Mouse (Mus musculus): Measurements from ENCODE around the gene Olfr1423. TPM values are rescaled to one million over a fixed set of nuclear protein-coding genes. Genes with fewer than 3 reads are reported as not detected.
A peak's percentile ranks its signal among the peaks of the same experiment; 100 is the strongest.
"Not testable (repeated sequence)": the region's sequence is repeated elsewhere in the genome, so short reads cannot be mapped to it uniquely, and the experiment has no call there.

Olfr1423 gene
- total RNA-seq, 2 experiments from 2014 or later = not detected

DNA sequence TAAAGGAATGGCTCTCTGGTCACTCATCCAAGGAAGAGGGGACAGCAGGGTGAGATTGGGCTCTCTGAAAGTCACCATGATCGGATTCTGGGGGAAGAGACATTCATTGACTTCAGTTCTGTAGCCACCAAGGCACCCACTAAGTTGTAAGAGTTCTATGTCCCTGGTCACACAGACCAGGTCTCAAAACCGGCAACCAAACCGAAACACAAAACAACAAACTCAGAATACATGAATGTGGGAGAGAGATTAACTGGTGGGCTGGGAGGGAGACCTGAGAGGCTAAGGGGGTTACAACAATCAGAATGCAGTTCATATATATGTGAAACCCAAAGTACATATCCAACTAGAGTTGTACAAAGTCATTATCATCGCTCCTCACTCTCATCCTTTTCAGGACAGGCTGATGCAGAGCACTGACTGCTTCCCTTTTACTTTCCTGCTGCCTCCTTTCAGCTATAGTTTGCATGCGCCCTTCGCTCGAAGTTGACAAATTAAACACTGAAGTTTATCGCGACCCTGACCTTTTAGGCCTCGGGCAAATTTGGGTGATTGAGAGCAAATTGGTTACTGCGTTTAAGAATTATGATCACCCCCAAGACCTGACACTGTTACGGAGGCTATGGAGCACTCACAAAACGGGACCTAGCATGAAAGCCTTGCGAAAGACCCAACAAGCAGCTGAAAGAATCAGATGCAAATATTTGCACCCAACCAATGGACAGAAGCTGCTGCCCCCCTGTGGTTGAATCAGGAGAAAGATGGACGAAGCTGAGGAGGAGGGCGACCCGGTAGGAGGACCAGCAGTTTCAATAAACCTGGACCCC is 33.8 kb downstream of the Olfr1423 start:
- DNase-seq = peak; percentile 58 to 76

DNA sequence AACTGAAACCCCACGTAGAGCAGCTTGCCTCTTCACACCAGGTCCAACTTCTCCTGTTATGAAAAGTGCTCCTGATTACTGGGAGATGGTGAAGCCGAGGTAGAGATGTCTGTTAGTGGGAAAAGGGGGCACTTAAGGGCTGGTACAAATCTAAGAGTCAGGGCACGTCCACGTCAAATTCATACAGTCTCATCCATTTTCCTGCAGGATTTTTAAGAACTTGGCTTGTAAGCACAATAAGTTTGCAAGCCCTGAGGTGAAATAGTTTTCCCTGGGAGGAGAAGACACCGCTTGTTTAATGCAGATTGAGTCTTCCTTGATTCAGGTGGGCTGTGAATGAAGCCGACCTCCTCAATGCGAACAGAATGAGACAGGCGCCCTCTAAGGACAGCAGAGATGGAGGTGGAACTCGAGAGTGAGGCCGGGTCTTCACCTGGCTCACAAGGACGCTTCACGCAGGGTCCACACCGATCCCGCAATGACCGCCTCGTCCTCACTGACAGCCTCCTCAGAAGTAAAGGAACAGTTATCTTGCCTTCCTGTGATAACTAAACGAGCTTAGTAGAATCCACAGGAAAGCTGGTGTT is 34.7 kb downstream of the Olfr1423 start:
- DNase-seq = no peak

DNA sequence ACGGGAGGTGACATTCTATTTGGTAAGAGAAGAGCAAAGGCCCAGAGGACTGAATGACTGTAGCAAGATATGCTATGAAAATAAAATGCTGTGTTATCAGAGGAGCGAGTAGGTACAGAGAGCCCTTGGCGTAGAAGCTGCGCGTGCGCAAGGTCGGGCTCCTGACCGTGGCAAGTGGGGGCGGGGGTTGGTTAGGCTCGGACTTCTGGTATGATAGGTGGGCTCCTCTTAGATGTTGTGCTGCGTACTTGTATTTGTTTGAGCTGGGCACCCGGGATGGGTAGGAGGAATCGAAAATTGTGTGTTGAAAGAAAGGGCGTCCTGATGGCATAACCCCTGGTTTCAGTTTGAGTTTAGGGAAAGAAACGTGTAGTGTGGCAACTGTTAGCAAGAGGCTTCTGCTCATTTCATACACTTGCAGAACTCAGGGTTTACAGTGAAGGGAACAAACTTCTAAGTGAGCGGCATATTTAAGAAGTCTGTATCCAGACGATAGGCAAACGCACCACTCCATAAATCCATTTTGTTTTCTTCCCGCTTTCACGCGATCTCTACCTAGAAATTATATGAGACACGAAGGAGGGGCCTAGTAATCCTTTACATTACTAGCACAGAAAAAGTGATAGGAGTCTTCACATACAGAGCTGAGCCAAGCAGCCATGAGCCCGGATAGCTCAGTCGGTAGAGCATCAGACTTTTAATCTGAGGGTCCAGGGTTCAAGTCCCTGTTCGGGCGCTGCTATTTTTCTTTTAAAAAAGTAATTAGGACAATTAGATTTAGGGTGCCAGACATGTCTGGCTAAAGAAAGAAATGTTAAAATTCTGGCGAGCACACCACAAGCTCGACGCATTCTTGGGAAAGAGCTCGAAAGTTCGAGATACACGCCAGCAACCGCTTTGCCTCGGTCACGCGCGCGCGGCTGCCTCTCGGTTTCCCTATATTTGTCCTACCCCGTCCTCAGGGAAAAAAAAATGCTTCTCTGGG is 35.4 kb downstream of the Olfr1423 start:
- DNase-seq = peak; percentile 91 to 93

DNA sequence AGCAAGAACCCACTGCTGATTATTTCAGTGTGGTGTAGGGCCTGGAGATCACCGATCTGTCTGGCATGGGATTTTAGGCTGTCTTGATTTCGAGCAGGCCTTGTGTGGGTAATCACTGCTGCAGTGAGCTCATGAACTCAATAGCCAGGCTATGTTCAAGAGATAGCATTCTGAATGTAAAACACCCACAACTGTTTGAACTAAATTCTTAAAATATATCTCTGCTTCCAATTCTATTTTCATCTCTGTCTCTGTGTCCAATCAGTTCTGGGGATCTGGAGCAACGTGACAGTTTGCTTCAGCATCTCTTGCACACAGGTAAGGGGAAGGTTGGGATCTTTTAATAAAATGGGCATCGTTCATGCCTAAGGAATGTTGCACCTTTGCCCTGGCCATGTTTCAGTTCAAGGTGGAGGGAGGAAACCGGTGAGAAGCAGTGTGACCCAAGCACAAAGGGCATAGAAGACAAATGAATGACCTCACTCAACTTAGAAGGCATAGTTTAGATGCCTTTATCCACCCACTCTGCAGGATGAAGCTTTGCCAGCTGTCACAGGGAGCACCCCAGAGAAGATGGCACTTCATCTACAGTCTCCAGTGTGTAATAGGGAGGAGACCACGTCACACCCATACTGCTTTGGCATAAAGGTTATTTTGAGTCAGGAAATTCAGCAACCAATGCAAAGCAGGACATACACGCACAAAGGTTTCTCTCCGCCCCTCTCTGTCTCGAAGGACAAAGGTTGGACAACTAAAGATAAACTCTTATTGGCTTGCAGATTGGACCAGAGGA is 36.7 kb downstream of the Olfr1423 start:
- DNase-seq = no peak

DNA sequence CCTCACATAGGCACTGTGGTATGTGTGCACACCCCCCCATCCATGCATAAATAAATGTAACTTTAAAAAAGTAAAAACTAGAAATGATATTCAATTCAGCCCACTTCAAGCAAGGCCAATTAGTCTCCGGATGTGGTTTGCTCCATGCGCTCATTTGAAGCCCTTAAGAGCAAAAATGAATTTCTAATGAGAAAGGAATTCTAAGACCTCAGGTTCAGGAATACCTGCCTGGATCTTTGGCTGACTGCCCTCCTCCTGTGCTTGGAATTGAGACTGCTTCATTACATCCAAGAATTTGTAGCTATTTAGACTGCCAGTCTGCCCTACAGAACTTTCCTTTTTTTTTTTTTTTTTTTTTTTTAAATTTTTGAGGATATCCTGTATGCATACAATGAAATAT is 37.5 kb downstream of the Olfr1423 start:
- DNase-seq = no peak

DNA sequence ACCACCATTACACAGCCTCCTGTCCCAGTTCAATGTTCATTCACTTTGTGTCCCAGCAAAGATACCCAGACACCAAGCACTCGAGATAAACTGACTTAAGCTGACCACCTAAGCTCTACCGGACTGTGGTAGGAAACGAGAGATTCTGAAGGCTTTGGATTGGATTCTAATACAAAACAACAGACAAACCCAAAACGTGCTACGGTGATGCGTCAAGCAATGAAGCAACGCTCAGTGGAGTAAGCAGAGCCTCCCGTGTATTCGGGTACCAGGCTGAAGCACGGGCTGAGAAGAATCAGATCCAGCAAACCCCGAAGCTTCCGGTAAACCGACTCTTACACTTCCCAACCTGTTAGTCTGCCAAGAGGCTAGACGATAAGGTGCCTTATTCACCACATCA is 38.3 kb downstream of the Olfr1423 start:
- no peak for DNase-seq

DNA sequence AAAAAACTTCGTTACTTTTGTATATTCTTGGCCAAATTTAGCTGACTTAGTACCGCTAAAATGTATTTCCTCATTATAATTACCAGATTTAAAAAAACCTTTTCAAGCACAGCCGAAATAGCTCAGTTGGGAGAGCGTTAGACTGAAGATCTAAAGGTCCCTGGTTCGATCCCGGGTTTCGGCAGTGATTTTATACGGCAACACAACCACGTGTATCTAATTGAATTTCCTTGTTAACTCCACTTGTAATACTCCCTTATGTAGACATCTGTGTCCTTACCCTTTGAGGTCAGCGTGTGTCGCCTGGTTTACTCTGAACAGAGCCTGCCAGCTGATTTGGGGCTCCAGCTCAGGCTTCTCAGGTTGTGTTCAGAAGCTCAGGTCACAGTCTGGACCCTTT is 39.0 kb downstream of the Olfr1423 start:
- peak; percentile 55 to 57 for DNase-seq

DNA sequence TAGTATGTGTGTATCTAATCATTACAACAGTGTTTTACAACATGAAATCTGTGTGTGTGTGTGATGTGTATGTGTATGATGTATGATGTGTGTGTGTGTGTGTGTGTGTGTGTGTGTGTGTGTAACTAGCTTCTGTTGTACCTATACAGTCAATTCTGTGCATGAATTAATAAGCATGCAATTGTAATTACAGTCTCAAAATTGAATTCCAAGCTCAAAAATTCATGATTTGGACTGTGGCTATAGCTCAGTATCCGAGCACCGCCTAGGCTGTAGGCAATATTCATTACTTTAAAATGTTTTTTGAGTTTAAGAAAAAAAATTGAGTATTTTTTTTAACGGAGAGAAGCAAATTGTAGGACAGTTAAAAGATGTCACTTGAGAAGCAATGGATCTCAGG is 39.4 kb downstream of the Olfr1423 start:
- no peak for DNase-seq

DNA sequence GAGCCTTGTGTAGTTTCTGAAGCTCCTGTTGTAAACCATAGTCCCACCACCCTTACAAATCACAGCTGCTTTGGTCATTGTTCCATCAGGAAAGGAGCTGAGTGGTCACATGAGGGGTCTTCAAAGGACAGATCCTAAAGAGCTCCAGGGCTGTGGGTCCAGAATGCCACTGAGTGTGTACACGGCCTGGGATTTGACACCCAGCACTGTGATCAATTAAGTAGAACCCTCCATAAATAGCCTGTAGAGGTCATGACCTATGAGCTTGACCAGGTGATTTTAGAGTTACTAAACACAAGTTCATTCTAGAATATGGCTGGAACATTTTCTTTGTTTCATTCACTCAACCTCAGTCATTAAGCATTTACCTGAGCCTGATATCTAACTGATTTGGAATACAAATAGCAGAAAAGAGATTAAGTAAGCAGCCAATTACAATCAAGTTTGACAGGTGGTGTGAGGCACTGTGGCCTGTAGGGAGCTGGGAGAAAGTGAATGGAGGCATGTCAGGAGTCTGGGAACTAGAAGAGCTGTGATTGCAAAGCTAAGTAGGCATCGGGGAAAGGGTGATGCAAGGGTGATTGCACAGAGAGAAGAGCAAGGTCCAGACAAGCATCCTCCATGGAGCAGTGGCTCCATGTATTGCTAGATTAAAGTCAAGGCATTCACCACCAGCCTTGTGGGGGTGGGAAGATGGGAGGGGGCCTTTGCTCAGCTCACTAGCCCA is 45.2 kb downstream of the Olfr1423 start:
- DNase-seq = no peak

DNA sequence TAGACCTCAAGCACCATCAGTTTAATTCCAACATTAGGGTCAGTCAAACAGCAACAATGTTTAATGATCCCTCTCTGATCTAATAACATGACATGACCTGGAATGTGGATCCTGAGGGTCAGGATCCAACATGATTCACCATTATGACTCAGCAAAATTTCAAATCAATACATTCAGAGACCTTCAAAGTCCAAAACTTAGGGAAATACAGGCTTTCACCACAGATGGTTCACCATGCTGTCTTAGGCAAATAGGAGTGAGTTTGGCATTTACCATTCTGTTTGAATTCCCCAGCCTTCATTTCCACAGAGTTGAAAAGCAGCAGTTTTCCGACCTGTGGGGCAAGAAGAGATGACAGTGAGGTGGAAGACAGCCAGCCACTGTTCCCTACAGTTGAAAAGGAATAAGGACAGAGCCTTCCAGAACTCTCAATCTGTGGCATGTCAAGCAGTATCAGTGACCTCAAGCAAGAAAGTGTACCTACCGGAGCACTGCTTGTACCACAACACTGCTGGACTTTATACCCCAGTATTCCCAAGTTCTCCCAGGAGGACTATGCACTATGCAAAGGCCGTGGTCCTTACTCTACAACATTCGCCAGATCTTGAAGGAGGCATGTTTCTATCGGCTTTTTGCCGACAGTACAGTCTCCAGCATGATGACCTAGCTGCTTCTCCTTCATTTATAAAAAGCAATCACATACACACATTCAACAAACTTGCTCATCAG is 46.2 kb downstream of the Olfr1423 start:
- no peak for DNase-seq

DNA sequence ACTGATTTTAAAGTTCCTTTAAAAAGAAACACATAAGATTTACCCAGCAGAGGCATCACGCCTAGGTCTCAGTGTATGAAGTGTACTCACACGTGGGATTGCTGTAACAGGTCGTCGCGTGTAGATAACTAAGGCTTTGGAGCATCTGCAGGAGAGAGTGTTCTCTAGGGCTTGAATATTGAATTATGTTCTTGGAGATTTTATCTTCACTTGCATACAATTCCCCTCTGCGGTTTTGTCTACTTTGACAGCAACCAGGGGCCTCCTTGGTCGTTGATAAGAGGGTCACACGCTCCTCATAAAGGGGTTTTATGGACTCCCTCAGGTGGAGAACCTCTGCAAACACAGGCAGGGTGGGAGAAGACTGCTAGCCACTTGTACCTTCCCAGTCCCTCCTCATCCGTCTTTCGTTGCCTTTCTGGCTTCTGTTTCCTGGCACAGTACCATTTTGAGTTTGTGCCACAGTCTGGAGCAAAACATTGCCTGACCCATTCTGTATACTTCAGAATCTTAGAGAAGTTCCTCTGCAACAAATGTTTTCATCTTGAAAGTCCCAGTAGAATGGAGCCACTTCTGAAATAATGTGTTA is 48.6 kb downstream of the Olfr1423 start:
- DNase-seq = no peak

DNA sequence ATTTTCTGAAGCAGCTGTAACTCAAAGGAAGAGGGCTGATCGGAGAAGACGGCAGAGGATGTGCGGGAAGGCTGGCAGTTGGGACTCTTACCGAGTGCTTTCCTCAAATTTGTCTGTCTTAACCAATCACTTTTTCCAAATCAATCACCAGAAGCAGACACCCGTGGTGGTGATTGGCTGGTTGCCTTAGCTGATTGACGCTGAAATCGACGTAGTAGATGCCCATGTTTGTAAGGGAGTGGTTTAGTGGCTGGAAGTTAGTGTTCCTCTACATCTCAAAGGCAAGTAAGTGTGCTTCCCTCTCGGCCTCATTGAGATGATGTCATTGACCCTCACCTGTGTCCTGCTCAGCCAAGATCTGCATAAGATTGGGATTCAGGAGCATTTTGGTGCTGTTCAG is 49.1 kb downstream of the Olfr1423 start:
- DNase-seq = no peak

DNA sequence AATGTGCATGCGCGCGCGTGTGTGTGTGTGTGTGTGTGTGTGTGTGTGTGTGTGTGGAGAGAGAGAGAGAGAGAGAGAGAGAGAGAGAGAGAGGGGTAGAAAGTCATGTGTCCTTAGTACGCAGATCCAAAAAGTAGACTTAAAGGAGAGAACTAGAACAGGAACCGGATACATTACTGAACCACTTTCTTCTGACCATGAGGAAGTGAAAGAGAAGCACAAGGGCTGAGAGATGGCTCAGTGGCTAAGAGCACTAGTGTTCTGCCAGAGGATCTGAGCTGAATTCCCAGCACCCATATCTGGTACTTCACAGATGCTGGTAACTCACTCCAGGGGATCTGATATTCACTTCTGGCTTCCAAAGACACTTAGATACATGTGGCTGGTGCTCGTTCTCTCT is 51.8 kb downstream of the Olfr1423 start:
- no peak for DNase-seq

DNA sequence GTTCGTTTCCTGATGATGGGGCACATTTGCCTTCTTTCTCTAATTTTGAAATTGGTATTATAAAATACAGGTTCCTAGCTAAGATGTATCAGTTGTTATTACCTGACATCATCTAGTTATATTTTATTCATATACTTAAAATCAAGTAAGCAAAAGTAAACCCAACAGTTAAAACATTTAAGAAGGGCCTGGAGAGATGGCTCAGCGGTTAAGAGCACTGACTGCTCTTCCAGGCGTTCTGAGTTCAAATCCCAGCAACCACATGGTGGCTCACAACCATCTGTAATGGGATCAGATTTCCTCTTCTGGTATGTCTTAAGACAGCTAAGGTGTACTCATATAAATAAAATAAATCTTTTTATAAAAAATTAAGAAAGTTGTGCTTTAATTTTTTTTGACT is 53.3 kb downstream of the Olfr1423 start:
- DNase-seq = no peak

DNA sequence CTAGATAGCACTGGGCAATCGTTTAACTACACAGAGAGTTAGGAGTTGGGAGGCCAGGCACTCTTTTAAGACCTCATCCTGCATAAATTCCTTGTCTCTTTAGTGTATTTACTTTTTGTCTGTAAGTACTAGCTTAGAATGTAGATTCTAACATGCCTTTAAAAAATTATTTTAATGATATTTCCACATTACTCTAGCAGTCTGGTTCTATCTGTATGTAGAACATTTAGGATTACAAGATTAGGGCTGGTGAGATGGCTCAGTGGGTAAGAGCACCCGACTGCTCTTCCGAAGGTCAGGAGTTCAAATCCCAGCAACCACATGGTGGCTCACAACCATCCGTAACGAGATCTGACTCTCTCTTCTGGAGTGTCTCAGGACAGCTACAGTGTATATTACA is 56.5 kb downstream of the Olfr1423 start:
- DNase-seq = not testable (repeated sequence)

Other genes starting within 250 kb of the Olfr1423 start
- gene Stx3, start 221.9 kb downstream of the Olfr1423 start, total RNA-seq (2021) = 1 to 10 TPM; 8.4 to 9.2 TPM
- not detected for gene Olfr1417, start 202.1 kb downstream of the Olfr1423 start, total RNA-seq (2021)
- not detected for gene Olfr1418, start 180.3 kb downstream of the Olfr1423 start, total RNA-seq (2021)
- gene Olfr1419, start 166.2 kb downstream of the Olfr1423 start, total RNA-seq (2021) = not detected
- gene Olfr1420, start 154.8 kb downstream of the Olfr1423 start, total RNA-seq (2021) = not detected
- 10 to 100 TPM; 25.0 to 28.2 TPM for gene Patl1, start 128.9 kb downstream of the Olfr1423 start, total RNA-seq (2021)
- gene Osbp, start 75.4 kb downstream of the Olfr1423 start, total RNA-seq (2021) = 100 to 1,000 TPM in 1 of 2 experiments, 10 to 100 TPM in 1; 81.5 to 117 TPM
- gene Olfr1424, start 21.4 kb upstream of the Olfr1423 start, total RNA-seq (2021) = not detected
- gene Olfr1425, start 36.4 kb upstream of the Olfr1423 start, total RNA-seq (2021) = not detected
- gene Olfr1426, start 50.7 kb upstream of the Olfr1423 start, total RNA-seq (2021) = not detected
- gene Olfr1427, start 62.0 kb upstream of the Olfr1423 start, total RNA-seq (2021) = not detected
- not detected for gene Olfr1428, start 74.6 kb upstream of the Olfr1423 start, total RNA-seq (2021)
- not detected for gene Olfr76, start 81.9 kb upstream of the Olfr1423 start, total RNA-seq (2021)
- not detected for gene Olfr1555-ps1, start 128.8 kb upstream of the Olfr1423 start, total RNA-seq (2021)
- gene Olfr1431, start 159.3 kb upstream of the Olfr1423 start, total RNA-seq (2021) = not detected
- not detected for gene Olfr1432, start 191.3 kb upstream of the Olfr1423 start, total RNA-seq (2021)
- gene Olfr262, start 200.3 kb upstream of the Olfr1423 start, total RNA-seq (2021) = not detected
- not detected for gene Olfr235, start 219.7 kb upstream of the Olfr1423 start, total RNA-seq (2021)
- gene Olfr1434, start 238.5 kb upstream of the Olfr1423 start, total RNA-seq (2021) = not detected